Mouse (Mus musculus): Measurements from ENCODE around the gene H1fnt.

DNA sequence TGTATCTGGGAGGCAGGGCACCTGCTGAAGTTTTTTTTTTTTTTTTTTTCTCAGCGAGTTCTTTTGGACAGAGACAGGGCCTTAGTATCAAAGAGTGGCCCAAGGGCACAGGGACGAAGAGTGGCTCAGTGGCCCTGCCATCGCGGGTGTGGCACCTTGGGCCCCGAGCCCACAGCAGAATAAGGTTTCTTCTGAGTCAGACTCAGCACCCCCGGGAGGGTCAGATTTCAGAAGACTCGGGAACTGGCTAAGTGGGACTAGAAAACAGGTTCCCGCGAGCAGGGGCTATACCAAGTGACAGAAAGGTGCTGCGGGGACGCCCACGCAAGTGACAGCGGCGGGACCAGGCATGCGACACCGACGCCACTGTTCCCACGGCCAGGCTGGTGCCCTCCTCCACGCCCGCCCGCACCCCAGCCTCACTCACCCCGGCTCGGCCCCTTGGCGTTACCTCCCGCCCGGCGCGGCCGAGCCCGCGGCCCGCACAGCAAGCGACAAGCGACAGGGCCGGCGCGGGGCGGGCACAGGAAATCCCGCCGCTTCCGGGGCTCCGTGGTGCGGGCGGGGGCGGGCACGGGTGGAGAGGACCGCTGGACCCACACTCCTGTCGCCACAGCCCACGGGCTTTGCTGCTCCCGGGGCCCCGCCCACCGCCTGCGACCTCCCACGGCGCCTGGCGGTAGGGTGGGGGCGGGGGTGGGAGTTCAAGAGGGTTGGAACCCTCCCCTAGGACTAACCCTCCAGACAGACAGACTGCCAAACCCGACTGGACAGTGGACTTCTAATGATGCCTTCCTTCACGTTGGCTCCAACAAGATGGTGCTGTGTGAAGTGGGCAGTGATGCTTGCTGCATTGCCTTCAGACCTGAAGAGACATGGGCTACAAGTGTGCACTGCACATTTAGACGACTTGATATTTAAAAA lies 38.8 kb upstream of the H1fnt start, which contains the start of gene Zfp641:
- TF ChIP-seq CHD2 (IDR thresholded peaks at IDR 0.05; ENCODE audit: low read depth, low read length) (no peak), ZNF384 (IDR thresholded peaks at IDR 0.05; ENCODE audit: low read depth, low read length) (no peak), MAFK (IDR thresholded peaks at IDR 0.05; ENCODE audit: insufficient read depth, low read depth, low read length) (no peak), HCFC1 (IDR thresholded peaks at IDR 0.05; ENCODE audit: borderline replicate concordance, insufficient read depth, low read length) (no peak)

All from ES-E14 (cell line).